Mouse (Mus musculus) heart, adult 2 months (tissue): Measurements from ENCODE around the gene A730015C16Rik. TPM values are rescaled to one million over a fixed set of nuclear protein-coding genes. Genes with fewer than 3 reads are reported as not detected.

Experiments
- DNase-seq, 2 experiments: peaks; one replicate each; pipeline ENCODE4 v3.0.0; 2021
- H3K27ac ChIP-seq: fragments of 200-600 bp; 2 replicates; pipeline ENCODE4 v1.8.1; 2022
- H3K27me3 ChIP-seq: fragments of 200-500 bp; 2 replicates; pipeline ENCODE4 v1.6.1; 2012; ENCODE audit warnings: mild to moderate bottlenecking, low read length, inconsistent platforms, mixed read lengths; ENCODE audit not compliant: control insufficient read depth, insufficient read depth
- H3K36me3 ChIP-seq: fragments of 200-500 bp; 2 replicates; pipeline ENCODE4 v1.6.1; 2012; ENCODE audit warnings: low read length, inconsistent platforms; ENCODE audit not compliant: control insufficient read depth, insufficient read depth
- H3K4me1 ChIP-seq: fragments of 200-500 bp; 2 replicates; pipeline ENCODE4 v1.6.1; 2011; ENCODE audit warnings: low read length; ENCODE audit not compliant: control insufficient read depth, insufficient read depth
- H3K4me3 ChIP-seq: fragments of 200-600 bp; 2 replicates; pipeline ENCODE4 v1.8.1; 2022
- H3K79me2 ChIP-seq: fragments of 200-500 bp; replicated peaks from 2 replicates; pipeline ENCODE4 v1.6.1; 2012; ENCODE audit warnings: mild to moderate bottlenecking, inconsistent platforms, low read length, moderate library complexity, mixed read lengths; ENCODE audit not compliant: control insufficient read depth, insufficient read depth
- H3K9ac ChIP-seq: fragments of 200-500 bp; 2 replicates; pipeline ENCODE4 v1.6.1; 2012; ENCODE audit warnings: low read depth, mild to moderate bottlenecking, control low read depth, inconsistent platforms, low read length, mixed read lengths
- CTCF ChIP-seq: fragments of 200-600 bp; IDR thresholded peaks from 2 replicates; pipeline ENCODE4 v1.8.1; 2022; ENCODE audit warnings: antibody characterized with exemption, mild to moderate bottlenecking, moderate library complexity
- EP300 ChIP-seq: fragments of 200-500 bp; IDR thresholded peaks from 2 replicates; pipeline ENCODE4 v1.6.1; 2011; ENCODE audit warnings: low read depth, low read length, control low read depth; ENCODE audit not compliant: insufficient read depth
- POLR2A ChIP-seq: fragments of 200-500 bp; IDR thresholded peaks from 2 replicates; pipeline ENCODE4 v1.6.1; 2011; ENCODE audit warnings: mild to moderate bottlenecking, low read depth, low read length, control low read depth; ENCODE audit not compliant: insufficient read depth
- WGBS: fragments of 180-500 bp; shearing (Covaris S2); methylation state at CpG from one replicate; pipeline ENCODE4 v1.1.7; 2018; 5-methylcytosine and 5-hydroxymethylcytosine counted together
- intact Hi-C: fragments of 180-260 bp; cut with DNase I; formaldehyde crosslinking; loops from one replicate; pipeline ENCODE4 v1.15.1; 2025
- long read RNA-seq: library from polyadenylated mRNA; stranded (forward); transcript quantifications from one replicate; pipeline ENCODE4 v2.0.0, GENCODE M21; 2021
- polyA plus RNA-seq: library from polyadenylated mRNA; depleted of rRNA; stranded (reverse); fragments of >200 nt; gene quantifications from 2 replicates; pipeline ENCODE4 v1.2.3, GENCODE M21; 2012; rRNA removed
- total RNA-seq, 2 experiments: library from RNA; stranded (reverse); gene quantifications; 2 replicates each; pipeline ENCODE4 v1.2.3; 2021

Gene A730015C16Rik
- total RNA-seq = not detected
- 0.15 TPM in 1 of 2 replicates, not detected in the other for polyA plus RNA-seq
- long read RNA-seq = 0 reads

- peak in 1 of 2 experiments; percentile 50 for DNase-seq
- peaks cover 5% of the 10 kb centered on the region for H3K4me1 ChIP-seq
- WGBS = 3% methylated on average over 20 of the region's 20 CpGs
- 0 out of 2 replicates have a peak, but pooled peaks cover 3% of the 10 kb centered on the region for H3K79me2 ChIP-seq
- H3K27ac ChIP-seq = peak within 1 kb of the TSS; percentile 92
- peak within 1 kb of the TSS; percentile 86 for H3K9ac ChIP-seq
- peaks cover 19% of the 10 kb centered on the region for H3K36me3 ChIP-seq
- intact Hi-C loops = loop anchor here (5.0 kb wide), 1 partner anchor 51 kb away; no protein-coding TSS in a partner anchor
- no peaks in the 10 kb centered on the region for H3K27me3 ChIP-seq
- TF ChIP-seq POLR2A (no peak), CTCF (no peak), EP300 (no peak)
- peak within 1 kb of the TSS; percentile 88 for H3K4me3 ChIP-seq
Observed at GRCm38 (mm10) chr4:108848505-108848848, at the start of gene A730015C16Rik. TSS of gene A730015C16Rik (minus strand) at chr4:108848619.

- WGBS = 80% methylated on average over 6 of the region's 6 CpGs
- Histone ChIP-seq H3K27ac (no peak overlapping the region), H3K9ac (no peak overlapping the region), H3K79me2 (no peaks in the 10 kb centered on the region), H3K27me3 (no peaks in the 10 kb centered on the region), H3K4me1 (no peaks in the 10 kb centered on the region), H3K4me3 (no peak overlapping the region), H3K36me3 (no peaks in the 10 kb centered on the region)
- DNase-seq = no peak
- intact Hi-C loops = no loop called here
- TF ChIP-seq CTCF (no peak), POLR2A (no peak), EP300 (no peak)
Observed at GRCm38 (mm10) chr4:108890876-108891275, 42.5 kb upstream of the A730015C16Rik start.

- no peaks in the 10 kb centered on the region for H3K4me1 ChIP-seq
- H3K9ac ChIP-seq = no peak overlapping the region
- no peak for DNase-seq
- no peaks in the 10 kb centered on the region for H3K36me3 ChIP-seq
- 89% methylated on average over 4 of the region's 4 CpGs for WGBS
- TF ChIP-seq EP300 (no peak), POLR2A (no peak), CTCF (no peak)
- H3K27me3 ChIP-seq = no peaks in the 10 kb centered on the region
- no peak overlapping the region for H3K4me3 ChIP-seq
- intact Hi-C loops = no loop called here
- no peak overlapping the region for H3K27ac ChIP-seq
- no peaks in the 10 kb centered on the region for H3K79me2 ChIP-seq
Observed at GRCm38 (mm10) chr4:108887456-108887855, 39.0 kb upstream of the A730015C16Rik start.

GRCm38 (mm10) chr4:108883815-108884214 is 35.4 kb upstream of the A730015C16Rik start:
- Histone ChIP-seq H3K36me3 (no peaks in the 10 kb centered on the region), H3K79me2 (no peaks in the 10 kb centered on the region), H3K9ac (no peak overlapping the region), H3K27me3 (peaks cover 6% of the 10 kb centered on the region), H3K27ac (no peak overlapping the region), H3K4me1 (no peaks in the 10 kb centered on the region; the same call in 1 of the 2 replicates), H3K4me3 (no peak overlapping the region)
- DNase-seq = no peak
- intact Hi-C loops = no loop called here
- WGBS = 62% methylated on average over 13 of the region's 13 CpGs
- TF ChIP-seq CTCF (no peak), POLR2A (no peak), EP300 (no peak)

GRCm38 (mm10) chr4:108878963-108879822 is 30.8 kb upstream of the A730015C16Rik start, which contains the start of gene Rab3b:
TSS of gene Rab3b (plus strand) at chr4:108879063.
- H3K4me3 ChIP-seq = peak within 1 kb of the TSS; percentile 38
- WGBS = 2% methylated on average over 46 of the region's 46 CpGs
- peak; percentile 39 to 46 for DNase-seq
- H3K27ac ChIP-seq = no peak within 1 kb of the TSS
- intact Hi-C loops = no loop called here
- no peaks in the 10 kb centered on the region for H3K79me2 ChIP-seq
- no peak for TF ChIP-seq CTCF
- no peak for TF ChIP-seq POLR2A
- TF ChIP-seq EP300 = no peak
- peak within 1 kb of the TSS; percentile 58 for H3K9ac ChIP-seq
- H3K27me3 ChIP-seq = peaks cover 6% of the 10 kb centered on the region
- H3K36me3 ChIP-seq = no peaks in the 10 kb centered on the region
- H3K4me1 ChIP-seq = no peaks in the 10 kb centered on the region; the same call in 1 of the 2 replicates

DNA sequence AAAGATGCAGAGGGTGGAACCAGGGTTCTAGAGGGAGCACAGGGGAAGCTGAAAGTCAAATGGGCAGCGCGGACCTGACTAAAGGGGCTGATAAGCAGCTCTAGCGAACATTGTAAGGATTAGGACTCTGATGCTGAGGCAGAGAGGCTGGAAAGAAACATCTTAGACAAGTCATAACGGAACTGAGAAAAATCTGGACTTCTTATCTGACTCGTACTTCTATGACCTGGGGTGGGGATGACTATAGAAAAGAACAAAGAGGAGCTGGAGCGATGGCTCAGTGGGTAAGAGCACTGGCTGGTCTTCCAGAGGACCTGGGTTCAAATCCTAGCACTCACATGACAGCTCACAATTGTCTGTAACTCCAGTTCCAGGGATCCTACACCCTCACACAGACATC is 29.5 kb upstream of the A730015C16Rik start:
- no peaks in the 10 kb centered on the region for H3K36me3 ChIP-seq
- H3K27me3 ChIP-seq = peaks cover 6% of the 10 kb centered on the region
- H3K9ac ChIP-seq = no peak overlapping the region
- H3K4me1 ChIP-seq = no peaks in the 10 kb centered on the region; the same call in 1 of the 2 replicates
- no peaks in the 10 kb centered on the region for H3K79me2 ChIP-seq
- WGBS = 81% methylated on average over 6 of the region's 6 CpGs
- H3K27ac ChIP-seq = no peak overlapping the region
- no peak for DNase-seq
- TF ChIP-seq CTCF (no peak), POLR2A (no peak), EP300 (no peak)
- intact Hi-C loops = no loop called here
- no peak overlapping the region for H3K4me3 ChIP-seq
